Mouse (Mus musculus) spleen, adult 2 months (tissue): Measurements from ENCODE around the gene Pls1. TPM values are rescaled to one million over a fixed set of nuclear protein-coding genes. Genes with fewer than 3 reads are reported as not detected.
A peak's percentile ranks its signal among the peaks of the same experiment; 100 is the strongest.

Experiments
- DNase-seq, 2 experiments: peaks; one replicate each; pipeline versions ENCODE4 v3.0.0 to v3.0.0-alpha.2; 2012 to 2021; ENCODE audit warnings: low spot score in 2 of 2, low read depth in 1 of 2
- H3K27ac ChIP-seq: fragments of 200-500 bp; 2 replicates; pipeline ENCODE4 v1.5.1; 2012; ENCODE audit warnings: low read length, inconsistent platforms; ENCODE audit not compliant: insufficient read depth
- H3K27me3 ChIP-seq: fragments of 200-500 bp; 2 replicates; pipeline ENCODE4 v1.6.1; 2012; ENCODE audit warnings: mild to moderate bottlenecking, moderate library complexity, low read length, inconsistent platforms; ENCODE audit not compliant: control insufficient read depth, insufficient read depth
- H3K36me3 ChIP-seq: fragments of 200-500 bp; 2 replicates; pipeline ENCODE4 v1.6.1; 2012; ENCODE audit warnings: mild to moderate bottlenecking, low read length, inconsistent platforms; ENCODE audit not compliant: control insufficient read depth, insufficient read depth
- H3K4me1 ChIP-seq: fragments of 200-500 bp; 2 replicates; pipeline ENCODE4 v1.6.1; 2011; ENCODE audit warnings: inconsistent platforms; ENCODE audit not compliant: control insufficient read depth, insufficient read depth, insufficient read length
- H3K4me3 ChIP-seq: fragments of 200-500 bp; 2 replicates; pipeline ENCODE4 v1.5.1; 2011; ENCODE audit warnings: mild to moderate bottlenecking, inconsistent platforms; ENCODE audit not compliant: insufficient read depth, insufficient read length; ENCODE audit errors: extremely low read depth
- CTCF ChIP-seq: fragments of 200-500 bp; IDR thresholded peaks from 2 replicates; pipeline ENCODE4 v1.5.1; 2011; ENCODE audit warnings: mild to moderate bottlenecking, inconsistent platforms; ENCODE audit not compliant: insufficient read depth, insufficient read length, insufficient replicate concordance; ENCODE audit errors: extremely low read depth
- POLR2A ChIP-seq: fragments of 200-500 bp; IDR thresholded peaks from 2 replicates; pipeline ENCODE4 v1.6.1; 2011; ENCODE audit warnings: low read depth, low read length, inconsistent platforms
- WGBS: fragments of 180-500 bp; shearing (Covaris S2); methylation state at CpG from one replicate; pipeline ENCODE4 v1.1.7; 2018; 5-methylcytosine and 5-hydroxymethylcytosine counted together
- polyA plus RNA-seq: library from polyadenylated mRNA; depleted of rRNA; stranded (reverse); fragments of >200 nt; gene quantifications from 2 replicates; pipeline ENCODE4 v1.2.3, GENCODE M21; 2012; rRNA removed

The Pls1 gene
- polyA plus RNA-seq: 0.38 and 0.49 TPM in 2 replicates

DNA sequence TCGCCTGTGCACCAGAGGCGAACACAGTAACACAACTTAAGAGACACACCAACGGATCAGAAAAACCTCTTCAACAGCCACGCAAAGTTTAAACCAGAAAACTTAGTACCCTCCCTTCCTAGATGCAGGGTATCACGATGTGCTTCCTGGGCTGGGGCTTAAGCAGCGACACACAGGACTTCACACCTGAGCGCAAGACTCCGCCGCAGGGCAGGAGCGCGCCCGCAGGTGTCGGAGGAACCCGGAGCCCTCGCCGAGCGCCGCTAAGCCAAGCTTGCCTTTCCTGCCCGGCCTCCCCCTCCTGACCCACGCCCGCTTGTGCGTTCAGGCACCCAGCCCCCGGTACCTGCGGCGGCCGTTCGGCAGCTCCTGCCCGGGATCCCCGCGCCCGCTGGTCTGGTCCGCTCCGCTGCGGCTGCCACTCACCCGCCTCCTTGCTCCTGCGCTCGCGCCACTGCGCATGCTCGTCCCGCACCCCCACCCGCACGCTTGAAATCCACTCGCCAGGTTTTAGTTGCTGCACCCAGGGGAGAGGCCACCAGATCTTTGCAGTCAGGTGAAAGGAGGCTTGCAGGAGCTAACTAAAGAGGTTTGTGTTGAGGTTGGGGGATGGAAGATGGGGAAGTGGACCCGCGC is at the start of gene Pls1:
Gene Pls1, minus strand, starts transcription at position 487 of the 636 bp plus-strand sequence.
- H3K4me1 ChIP-seq: peaks cover 8% of the 10 kb centered on the region
- no peak within 1 kb of the TSS for H3K27ac ChIP-seq

DNA sequence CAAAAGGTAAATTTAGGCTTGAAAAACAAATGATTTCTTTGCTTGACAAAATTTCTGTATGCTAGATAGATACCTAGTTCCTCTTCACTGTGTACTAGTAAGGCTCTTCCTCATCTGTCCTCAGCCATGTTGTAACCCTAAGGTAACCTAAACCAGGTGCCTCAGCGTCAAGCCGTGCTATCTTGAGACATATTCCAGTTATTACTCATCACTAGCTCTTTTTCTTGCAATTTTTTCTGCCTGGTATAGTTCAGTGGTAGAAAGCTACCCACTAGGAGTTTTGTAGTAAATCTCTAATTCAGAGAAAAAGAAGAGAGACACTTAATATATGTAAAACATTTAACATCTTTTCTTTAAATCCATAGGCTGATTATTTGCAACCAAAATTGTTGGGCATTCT is 37.6 kb upstream of the Pls1 start:
- 89% methylated on average over 2 of the region's 2 CpGs for WGBS
- Histone ChIP-seq H3K27ac (no peak overlapping the region), H3K4me3 (no peak overlapping the region), H3K27me3 (no peaks in the 10 kb centered on the region), H3K36me3 (peaks cover 11% of the 10 kb centered on the region), H3K4me1 (no peaks in the 10 kb centered on the region)
- TF ChIP-seq CTCF (no peak), POLR2A (no peak)
- DNase-seq: no peak

More for the DNA sequence above, at the start of gene Pls1:
- Histone ChIP-seq H3K27me3 (peaks cover 5% of the 10 kb centered on the region), H3K4me3 (peak within 1 kb of the TSS; percentile 59), H3K36me3 (no peaks in the 10 kb centered on the region)
- 1% methylated on average over 46 of the region's 46 CpGs for WGBS
- DNase-seq: peak; percentile 50 to 63
- TF ChIP-seq CTCF: no peak

DNA sequence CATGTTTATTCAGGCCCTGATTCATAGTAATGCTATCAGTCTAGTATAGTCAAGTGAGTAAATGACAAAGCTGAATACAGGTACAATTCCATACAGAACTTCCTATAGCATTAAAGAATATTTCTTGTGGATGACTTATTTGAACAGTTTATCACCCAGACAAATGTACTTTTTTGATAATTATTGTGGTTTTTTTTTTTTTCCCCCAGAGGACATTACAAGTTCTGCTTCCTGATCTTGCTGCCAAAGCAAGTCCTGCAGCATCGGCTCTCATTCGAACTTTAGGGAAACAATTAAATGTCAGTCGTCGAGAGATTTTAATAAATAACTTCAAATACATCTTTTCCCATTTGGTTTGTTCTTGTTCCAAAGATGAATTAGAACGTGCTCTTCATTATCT is 33.1 kb upstream of the Pls1 start:
- no peak for TF ChIP-seq POLR2A
- TF ChIP-seq CTCF: no peak
- no peak for DNase-seq
- Histone ChIP-seq H3K36me3 (peaks cover 3% of the 10 kb centered on the region; the same call in 1 of the 2 replicates), H3K4me3 (no peak overlapping the region), H3K4me1 (no peaks in the 10 kb centered on the region), H3K27me3 (no peaks in the 10 kb centered on the region), H3K27ac (no peak overlapping the region)
- WGBS: 80% methylated on average over 5 of the region's 5 CpGs

DNA sequence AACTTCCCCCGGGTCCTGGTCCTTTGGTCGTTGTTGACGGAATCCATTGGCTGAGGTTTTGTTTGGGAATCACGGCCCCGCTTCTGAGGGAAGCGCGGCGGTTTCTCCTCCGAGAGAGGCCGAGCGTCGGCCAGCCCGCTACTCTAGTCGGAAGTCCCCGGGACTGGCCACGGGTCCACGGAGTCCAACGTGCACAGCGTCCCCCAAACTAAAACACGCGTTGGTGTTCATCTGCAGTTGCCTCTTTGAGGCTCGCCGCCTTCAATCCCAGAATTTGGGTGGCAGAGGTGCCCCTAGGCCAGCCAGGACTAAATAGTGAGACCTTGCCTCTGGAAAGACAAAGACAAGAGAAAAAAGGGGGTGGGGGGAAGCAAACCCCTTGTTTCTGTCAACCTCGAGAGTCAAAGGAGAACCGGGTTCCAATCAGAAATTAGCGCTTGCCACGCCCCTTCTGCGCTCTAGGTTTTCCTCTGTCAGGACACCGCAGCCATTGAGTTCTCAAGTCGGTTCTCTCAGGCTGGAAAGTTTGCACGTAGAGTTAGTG is 13.0 kb upstream of the Pls1 start:
- Histone ChIP-seq H3K4me1 (no peaks in the 10 kb centered on the region; the same call in none of the 2 replicates), H3K27ac (peak overlapping the region; percentile 74), H3K4me3 (peak overlapping the region; percentile 90), H3K27me3 (no peaks in the 10 kb centered on the region), H3K36me3 (peaks cover 1% of the 10 kb centered on the region; the same call in 1 of the 2 replicates)
- DNase-seq: no peak
- no peak for TF ChIP-seq POLR2A
- TF ChIP-seq CTCF: no peak
- under 1% methylated on average over 31 of the region's 31 CpGs for WGBS

DNA sequence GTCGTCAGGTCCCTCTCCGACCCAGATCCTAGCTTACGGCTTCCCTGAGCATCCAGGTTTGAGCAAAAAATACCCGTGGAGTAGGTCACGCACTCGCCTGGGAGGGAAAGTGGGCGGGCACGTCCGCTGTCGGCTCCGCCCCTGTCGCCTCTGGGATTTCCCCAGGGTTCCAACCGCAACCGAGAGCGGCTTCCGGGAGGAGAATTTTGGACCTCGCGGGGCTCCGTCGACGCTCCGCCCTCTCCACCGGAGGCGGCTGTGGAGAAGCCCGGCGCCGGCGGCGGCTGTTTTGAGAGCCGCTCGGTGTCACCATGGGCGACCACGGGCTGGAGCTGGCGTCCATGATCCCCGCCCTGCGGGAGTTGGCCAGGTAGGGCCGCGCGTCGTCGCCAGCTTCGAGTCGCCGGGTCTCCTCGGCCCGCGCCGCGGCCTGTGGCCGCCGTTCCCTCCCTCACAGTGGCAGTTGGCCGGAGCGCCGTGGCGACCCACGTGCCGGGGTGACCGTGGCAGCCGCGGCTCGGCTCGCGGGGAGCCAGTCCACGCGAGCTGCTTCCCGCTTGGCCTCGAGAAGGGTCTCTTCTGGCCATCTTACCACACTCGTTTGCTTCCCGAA is 12.4 kb upstream of the Pls1 start, which contains the start of gene Atr:
Gene Atr, plus strand, starts transcription at position 184 of the 613 bp plus-strand sequence.
- Histone ChIP-seq H3K36me3 (no peaks in the 10 kb centered on the region), H3K4me1 (no peaks in the 10 kb centered on the region; the same call in none of the 2 replicates), H3K27me3 (no peaks in the 10 kb centered on the region), H3K4me3 (peak within 1 kb of the TSS; percentile 90), H3K27ac (peak within 1 kb of the TSS; percentile 74)
- WGBS: under 1% methylated on average over 69 of the region's 69 CpGs
- TF ChIP-seq POLR2A (peak; percentile 23; the same call in 1 of the 2 replicates), CTCF (no peak)
- peak; percentile 84 to 93 for DNase-seq

DNA sequence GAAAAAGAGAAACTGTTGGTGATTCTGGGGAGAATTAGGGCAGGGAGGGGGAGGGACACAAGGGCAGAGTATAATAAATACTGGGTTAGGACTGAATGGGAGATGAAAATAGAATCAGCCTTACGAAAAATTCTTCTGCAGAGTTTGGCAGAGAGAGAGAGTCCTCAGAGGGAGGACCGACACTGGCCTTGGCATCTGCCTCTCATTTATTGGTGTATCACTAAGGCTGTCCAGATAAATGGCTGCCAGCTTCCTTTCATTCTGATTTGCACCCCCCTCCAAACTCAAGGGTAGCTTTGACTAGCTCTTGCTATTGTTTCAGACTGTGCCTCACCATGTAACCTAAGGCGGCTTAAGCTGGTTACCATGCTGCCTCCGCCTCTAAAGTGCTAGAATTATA is 10.9 kb upstream of the Pls1 start:
- Histone ChIP-seq H3K4me3 (no peak overlapping the region), H3K27ac (no peak overlapping the region), H3K27me3 (no peaks in the 10 kb centered on the region), H3K4me1 (no peaks in the 10 kb centered on the region; the same call in none of the 2 replicates), H3K36me3 (no peaks in the 10 kb centered on the region)
- TF ChIP-seq POLR2A (no peak), CTCF (no peak)
- no peak for DNase-seq
- 90% methylated on average over 4 of the region's 4 CpGs for WGBS

DNA sequence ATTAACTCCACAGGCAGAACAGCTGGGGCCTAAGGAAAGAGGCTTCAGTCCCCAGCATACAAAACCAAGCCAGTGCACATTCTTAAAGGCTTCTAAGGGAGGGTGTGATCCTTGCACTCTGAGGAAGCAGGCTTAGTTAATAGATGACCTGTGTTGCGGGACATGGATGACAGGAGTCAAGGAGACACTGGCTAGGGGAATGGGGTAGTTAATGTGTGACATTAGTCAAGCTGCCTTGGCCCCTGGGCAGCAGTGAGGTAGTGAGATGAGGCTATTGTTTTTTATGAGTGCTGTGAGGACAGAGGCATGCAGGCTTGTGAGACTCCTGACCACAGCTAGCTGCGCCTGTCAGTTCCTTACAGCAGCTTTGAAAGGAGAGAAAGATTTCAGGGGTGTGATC is 9.8 kb upstream of the Pls1 start:
- Histone ChIP-seq H3K27ac (no peak overlapping the region), H3K4me1 (no peaks in the 10 kb centered on the region; the same call in none of the 2 replicates), H3K27me3 (no peaks in the 10 kb centered on the region), H3K4me3 (no peak overlapping the region), H3K36me3 (no peaks in the 10 kb centered on the region)
- DNase-seq: no peak
- no peak for TF ChIP-seq CTCF
- no peak for TF ChIP-seq POLR2A
- 92% methylated on average over 2 of the region's 2 CpGs for WGBS
